Mouse (Mus musculus) thymus, adult 2 months (tissue): ENCODE results near the gene Kcnk2.

Experiments
- CTCF ChIP-seq: fragments of 200-500 bp; IDR thresholded peaks from 2 replicates; pipeline ENCODE4 v1.5.1; 2012; ENCODE audit warnings: mild to moderate bottlenecking, control low read depth, low read length, moderate library complexity, borderline replicate concordance; ENCODE audit not compliant: control insufficient read depth, poor library complexity, insufficient read depth; ENCODE audit errors: extremely low read depth
- POLR2A ChIP-seq: fragments of 200-500 bp; IDR thresholded peaks from 2 replicates; pipeline ENCODE4 v1.6.1; 2012; ENCODE audit warnings: mild to moderate bottlenecking, low read length, control low read depth, moderate library complexity; ENCODE audit not compliant: control insufficient read depth, poor library complexity, insufficient read depth; ENCODE audit errors: extremely low read depth

GRCm38 (mm10) chr1:189351804-189352203 is 50.3 kb downstream of the Kcnk2 start:
- TF ChIP-seq POLR2A (no peak), CTCF (no peak)
